8 mouse cellular contexts compared by ENCODE assay signal in genomic region chr16:11066833-11067191, GRCm38 (mm10). TPM values are rescaled to one million over a fixed set of nuclear protein-coding genes. Genes with fewer than 3 reads are reported as not detected.
DNase-seq lines count a peak whose midpoint lies in the region; ATAC-seq and TF ChIP-seq lines count a peak whose summit lies in the region.

No protein-coding gene starts in this region.

- peak overlapping the region; percentile 87 for H3K9ac ChIP-seq in heart, embryonic 12.5 days
- H3K9ac ChIP-seq in kidney, embryonic 15.5 days, result peak overlapping the region; percentile 90

- no peak for ATAC-seq in heart, embryonic 12.5 days (ENCODE audit: insufficient number of reproducible peaks, low FRiP score)
- 0 out of 2 replicates have a peak, but pooled peaks have one; percentile 10 for ATAC-seq in kidney, embryonic 15.5 days (replicated peaks; ENCODE audit: low FRiP score)

- TF ChIP-seq POLR2A in lung, adult 2 months (IDR thresholded peaks at IDR 0.05; ENCODE audit: borderline replicate concordance, extremely low read depth, low read depth, low read length), result no peak

- H3K4me1 ChIP-seq in heart, embryonic 12.5 days (replicated peaks), result peaks cover 79% of the 10 kb centered on the region
- peaks cover 63% of the 10 kb centered on the region for H3K4me1 ChIP-seq in kidney, embryonic 15.5 days
- H3K4me1 ChIP-seq in lung, adult 2 months (ENCODE audit: control insufficient read depth, insufficient read depth, low read length), result peaks cover 19% of the 10 kb centered on the region

- peak overlapping the region; percentile 75 for H3K4me2 ChIP-seq in heart, embryonic 12.5 days
- H3K4me2 ChIP-seq in kidney, embryonic 15.5 days, result peak overlapping the region; percentile 87

- peak overlapping the region; percentile 69 for H3K4me3 ChIP-seq in heart, embryonic 12.5 days
- peak overlapping the region; percentile 88 for H3K4me3 ChIP-seq in kidney, embryonic 15.5 days (replicated peaks)
- peak overlapping the region; percentile 81 for H3K4me3 ChIP-seq in lung, adult 2 months (replicated peaks; ENCODE audit: extremely low read depth, low read depth, low read length)

- under 1% methylated on average over 22 of the region's 22 CpGs for WGBS in heart, embryonic 12.5 days
- under 1% methylated on average over 22 of the region's 22 CpGs for WGBS in kidney, embryonic 15.5 days
- WGBS in lung, adult 2 months, result 0% methylated on average over 22 of the region's 22 CpGs

- H3K27ac ChIP-seq in heart, embryonic 12.5 days (ENCODE audit: poor library complexity, severe bottlenecking), result peak overlapping the region; percentile 89
- peak overlapping the region; percentile 95 for H3K27ac ChIP-seq in kidney, embryonic 15.5 days

- peaks cover 10% of the 10 kb centered on the region; the same call in 1 of the 2 replicates for H3K36me3 ChIP-seq in heart, embryonic 12.5 days
- H3K36me3 ChIP-seq in kidney, embryonic 15.5 days, result peaks cover 8% of the 10 kb centered on the region

- no peaks in the 10 kb centered on the region for H3K9me3 ChIP-seq in heart, embryonic 12.5 days (replicated peaks)
- no peaks in the 10 kb centered on the region for H3K9me3 ChIP-seq in kidney, embryonic 15.5 days (replicated peaks)

- no peaks in the 10 kb centered on the region for H3K27me3 ChIP-seq in heart, embryonic 12.5 days (replicated peaks)
- no peaks in the 10 kb centered on the region for H3K27me3 ChIP-seq in kidney, embryonic 15.5 days

- TF ChIP-seq CTCF in lung, adult 2 months (IDR thresholded peaks at IDR 0.05; ENCODE audit: insufficient read depth, low read length), result no peak

- DNase-seq in spleen, adult 18-20 months, result peak; percentile 35 to 41
- DNase-seq in spleen, adult 12 weeks (ENCODE audit: low spot score), result no peak
- DNase-seq in cerebellum, postnatal 36 days, result peak; percentile 65 to 68
- peak; percentile 54 for DNase-seq in lung, adult 2 months
- DNase-seq in ovary, postnatal 36 days (ENCODE audit: low spot score), result peak; percentile 52
- DNase-seq in natural killer cell, adult 2 months (ENCODE audit: low spot score in 2 of 2), result no peak

RNA-seq across cellular contexts. Expression of gene Litaf, which starts 0.9 kb away (rescaled TPM):
- polyA plus RNA-seq in heart, embryonic 12.5 days (2016; fragmentation: Nextera tagmentation; extraction: Ambion mirVana), result 63.6 and 64.5 TPM in 2 replicates
- 122 and 123 TPM in 2 replicates for polyA plus RNA-seq in kidney, embryonic 15.5 days (2015; fragmentation: Nextera tagmentation; extraction: Ambion mirVana)
- polyA plus RNA-seq in lung, adult 2 months (2012; rRNA removed), result 207 and 215 TPM in 2 replicates

RNA-seq across cellular contexts. Expression of gene Snn, which starts 6.1 kb away (rescaled TPM):
- polyA plus RNA-seq in heart, embryonic 12.5 days (2016; fragmentation: Nextera tagmentation; extraction: Ambion mirVana), result 38.7 and 39.4 TPM in 2 replicates
- polyA plus RNA-seq in kidney, embryonic 15.5 days (2015; fragmentation: Nextera tagmentation; extraction: Ambion mirVana), result 37.7 and 40.6 TPM in 2 replicates
- polyA plus RNA-seq in lung, adult 2 months (2012; rRNA removed), result 41.8 and 50.6 TPM in 2 replicates

Comparison
In these comparisons a context has a peak if more than half of its experiments do, and no peak if none do; other contexts are left out.
1. DNase-seq: peak in spleen, adult 18-20 months (2 of 2), cerebellum, postnatal 36 days (2 of 2), lung, adult 2 months (single experiment) and ovary, postnatal 36 days (single experiment); none in spleen, adult 12 weeks (single experiment) and natural killer cell, adult 2 months (0 of 2).
2. Peak in every context shown above with its lines, with median percentiles within 50 percentile points of each other: H3K4me3 ChIP-seq.